Mouse (Mus musculus) liver, adult 2 months (tissue): Measurements from ENCODE around the gene Bak1. TPM values are rescaled to one million over a fixed set of nuclear protein-coding genes. Genes with fewer than 3 reads are reported as not detected.

Experiments
- DNase-seq: peaks from one replicate; pipeline ENCODE4 v3.0.0-alpha.2; 2011; ENCODE audit warnings: low read depth, low spot score; ENCODE audit errors: extremely low read depth
- H3K27ac ChIP-seq: fragments of 200-500 bp; replicated peaks from 2 replicates; pipeline ENCODE4 v1.5.1; 2012; ENCODE audit warnings: low read depth, mild to moderate bottlenecking, control low read depth, inconsistent platforms, low read length; ENCODE audit not compliant: insufficient read depth
- H3K27me3 ChIP-seq: fragments of 200-500 bp; 2 replicates; pipeline ENCODE4 v1.6.1; 2012; ENCODE audit warnings: mild to moderate bottlenecking, moderate library complexity, low read length, inconsistent platforms; ENCODE audit not compliant: control insufficient read depth, insufficient read depth
- H3K36me3 ChIP-seq: fragments of 200-500 bp; 2 replicates; pipeline ENCODE4 v1.6.1; 2012; ENCODE audit warnings: low read length, inconsistent platforms; ENCODE audit not compliant: control insufficient read depth, insufficient read depth
- H3K4me1 ChIP-seq: fragments of 200-500 bp; 2 replicates; pipeline ENCODE4 v1.6.1; 2011; ENCODE audit warnings: low read length; ENCODE audit not compliant: control insufficient read depth, insufficient read depth
- H3K4me3 ChIP-seq: fragments of 200-500 bp; 2 replicates; pipeline ENCODE4 v1.5.1; 2011; ENCODE audit warnings: low read depth, mild to moderate bottlenecking, control low read depth, low read length, moderate library complexity; ENCODE audit not compliant: insufficient read depth
- H3K79me2 ChIP-seq: fragments of 200-500 bp; 2 replicates; pipeline ENCODE4 v1.6.1; 2012; ENCODE audit warnings: inconsistent platforms, mild to moderate bottlenecking, low read length, moderate library complexity; ENCODE audit not compliant: control insufficient read depth, insufficient read depth
- H3K9ac ChIP-seq: fragments of 200-500 bp; 2 replicates; pipeline ENCODE4 v1.6.1; 2012; ENCODE audit warnings: low read depth, mild to moderate bottlenecking, control low read depth, inconsistent platforms, low read length
- CTCF ChIP-seq: fragments of 200-500 bp; IDR thresholded peaks from 2 replicates; pipeline ENCODE4 v1.5.1; 2011; ENCODE audit warnings: low read depth, low read length, control low read depth
- POLR2A ChIP-seq: fragments of 200-500 bp; IDR thresholded peaks from 2 replicates; pipeline ENCODE4 v1.6.1; 2011; ENCODE audit warnings: low read length, control low read depth; ENCODE audit not compliant: insufficient read depth; ENCODE audit errors: extremely low read depth
- WGBS: fragments of 180-500 bp; shearing (Covaris S2); methylation state at CpG from one replicate; pipeline ENCODE4 v1.1.7; 2018; 5-methylcytosine and 5-hydroxymethylcytosine counted together
- polyA plus RNA-seq: library from polyadenylated mRNA; depleted of rRNA; stranded (reverse); fragments of >200 nt; gene quantifications from 2 replicates; pipeline ENCODE4 v1.2.3, GENCODE M21; 2012
- total RNA-seq: library from RNA; depleted of rRNA; stranded (reverse); fragments of >200 nt; gene quantifications from 2 replicates; pipeline ENCODE4 v1.2.3, GENCODE M21; 2014

Gene Bak1
- total and polyA plus RNA-seq, 2 experiments: 5.1 to 21.6 TPM

- no peaks in the 10 kb centered on the region for H3K79me2 ChIP-seq
- no peak overlapping the region for H3K9ac ChIP-seq
- 84% methylated on average over 15 of the region's 15 CpGs for WGBS
- no peaks in the 10 kb centered on the region for H3K27me3 ChIP-seq
- TF ChIP-seq POLR2A: no peak
- no peak for TF ChIP-seq CTCF
- H3K36me3 ChIP-seq: no peaks in the 10 kb centered on the region
- no peak for DNase-seq
- 0 out of 2 replicates have a peak, but pooled peaks cover 1% of the 10 kb centered on the region for H3K4me1 ChIP-seq
- no peak overlapping the region for H3K4me3 ChIP-seq
- H3K27ac ChIP-seq: no peak overlapping the region
Observed at GRCm38 (mm10) chr17:26998283-26998682, 30.5 kb downstream of the Bak1 start.

GRCm38 (mm10) chr17:26997661-26998060 is 31.1 kb downstream of the Bak1 start:
- TF ChIP-seq CTCF (no peak), POLR2A (no peak)
- H3K27me3 ChIP-seq: no peaks in the 10 kb centered on the region

GRCm38 (mm10) chr17:26995562-26995961 is 33.2 kb downstream of the Bak1 start:
- Histone ChIP-seq H3K4me3 (no peak overlapping the region), H3K27ac (no peak overlapping the region; the same call in 1 of the 2 replicates), H3K4me1 (0 out of 2 replicates have a peak, but pooled peaks cover 1% of the 10 kb centered on the region), H3K9ac (no peak overlapping the region), H3K27me3 (no peaks in the 10 kb centered on the region), H3K79me2 (no peaks in the 10 kb centered on the region), H3K36me3 (no peaks in the 10 kb centered on the region)
- TF ChIP-seq POLR2A (no peak), CTCF (no peak)
- DNase-seq: no peak
- 80% methylated on average over 8 of the region's 8 CpGs for WGBS

More at GRCm38 (mm10) chr17:26997661-26998060, 31.1 kb downstream of the Bak1 start:
- DNase-seq: no peak
- Histone ChIP-seq H3K4me1 (0 out of 2 replicates have a peak, but pooled peaks cover 1% of the 10 kb centered on the region), H3K9ac (no peak overlapping the region), H3K79me2 (no peaks in the 10 kb centered on the region), H3K4me3 (no peak overlapping the region), H3K27ac (no peak overlapping the region), H3K36me3 (no peaks in the 10 kb centered on the region)
- 78% methylated on average over 4 of the region's 4 CpGs for WGBS

- H3K27me3 ChIP-seq: no peaks in the 10 kb centered on the region
- H3K4me1 ChIP-seq: 0 out of 2 replicates have a peak, but pooled peaks cover 1% of the 10 kb centered on the region
- no peak for DNase-seq
- WGBS: 76% methylated on average over 6 of the region's 6 CpGs
- no peak overlapping the region; the same call in 1 of the 2 replicates for H3K27ac ChIP-seq
- H3K4me3 ChIP-seq: no peak overlapping the region
- H3K9ac ChIP-seq: no peak overlapping the region
- H3K36me3 ChIP-seq: no peaks in the 10 kb centered on the region
- no peaks in the 10 kb centered on the region for H3K79me2 ChIP-seq
- no peak for TF ChIP-seq POLR2A
- no peak for TF ChIP-seq CTCF
Observed at GRCm38 (mm10) chr17:26995006-26995405, 33.8 kb downstream of the Bak1 start.

- Histone ChIP-seq H3K27me3 (no peaks in the 10 kb centered on the region), H3K4me3 (no peak overlapping the region), H3K36me3 (no peaks in the 10 kb centered on the region), H3K79me2 (no peaks in the 10 kb centered on the region), H3K4me1 (0 out of 2 replicates have a peak, but pooled peaks cover 1% of the 10 kb centered on the region), H3K9ac (no peak overlapping the region), H3K27ac (peak overlapping the region; percentile 49; the same call in 1 of the 2 replicates)
- WGBS: 47% methylated on average over 14 of the region's 14 CpGs
- no peak for TF ChIP-seq CTCF
- peak; percentile 80 for DNase-seq
Observed at GRCm38 (mm10) chr17:26994410-26994809, 34.4 kb downstream of the Bak1 start.

- no peak for DNase-seq
- no peak overlapping the region for H3K27ac ChIP-seq
- H3K27me3 ChIP-seq: no peaks in the 10 kb centered on the region
- no peaks in the 10 kb centered on the region for H3K79me2 ChIP-seq
- no peaks in the 10 kb centered on the region for H3K36me3 ChIP-seq
- 0 out of 2 replicates have a peak, but pooled peaks cover 4% of the 10 kb centered on the region for H3K4me1 ChIP-seq
- TF ChIP-seq POLR2A (no peak), CTCF (no peak)
- no peak overlapping the region for H3K9ac ChIP-seq
- no peak overlapping the region for H3K4me3 ChIP-seq
Observed at GRCm38 (mm10) chr17:26990521-26990920, 38.3 kb downstream of the Bak1 start.
